Mouse (Mus musculus) kidney, embryonic 15.5 days (tissue): ENCODE results near the gene Nuf2. TPM values are rescaled to one million over a fixed set of nuclear protein-coding genes. Genes with fewer than 3 reads are reported as not detected.
A peak's percentile ranks its signal among the peaks of the same experiment; 100 is the strongest.

Experiments
- ATAC-seq: fragments of 200-750 bp; cut with Nextera tagmentation; replicated peaks from 2 replicates; pipeline ENCODE4 v1.8.0; 2017; ENCODE audit warnings: moderate TSS enrichment; ENCODE audit not compliant: low FRiP score
- H3K27ac ChIP-seq: fragments of 300-500 bp; sonication (generic); 2 replicates; pipeline ENCODE4 v1.5.1; 2015; ENCODE audit warnings: mild to moderate bottlenecking, inconsistent platforms
- H3K27me3 ChIP-seq: fragments of 300-500 bp; sonication (generic); 2 replicates; pipeline ENCODE4 v1.6.1; 2015; ENCODE audit warnings: inconsistent platforms
- H3K36me3 ChIP-seq: fragments of 300-500 bp; sonication (generic); 2 replicates; pipeline ENCODE4 v1.6.1; 2015; ENCODE audit warnings: inconsistent platforms
- H3K4me1 ChIP-seq: fragments of 300-500 bp; sonication (generic); 2 replicates; pipeline ENCODE4 v1.6.1; 2015; ENCODE audit warnings: inconsistent platforms
- H3K4me2 ChIP-seq: fragments of 300-500 bp; sonication (generic); 2 replicates; pipeline ENCODE4 v1.6.1; 2015; ENCODE audit warnings: moderate library complexity, mild to moderate bottlenecking, inconsistent platforms
- H3K4me3 ChIP-seq: fragments of 300-500 bp; sonication (generic); replicated peaks from 2 replicates; pipeline ENCODE4 v1.5.1; 2015; ENCODE audit warnings: mild to moderate bottlenecking, inconsistent platforms
- H3K9ac ChIP-seq: fragments of 300-500 bp; sonication (generic); 2 replicates; pipeline ENCODE4 v1.6.1; 2015; ENCODE audit warnings: mild to moderate bottlenecking, inconsistent platforms
- H3K9me3 ChIP-seq: fragments of 300-500 bp; sonication (generic); replicated peaks from 2 replicates; pipeline ENCODE4 v1.6.1; 2016; ENCODE audit warnings: inconsistent platforms
- WGBS: fragments of 180-500 bp; shearing (Covaris S2); methylation state at CpG from one replicate; pipeline ENCODE4 v1.1.7; 2015; ENCODE audit warnings: mixed read lengths; 5-methylcytosine and 5-hydroxymethylcytosine counted together
- polyA plus RNA-seq: library from polyadenylated mRNA; unstranded; fragments of >200 nt; fragmentation: Nextera tagmentation; extraction: Ambion mirVana; gene quantifications from 2 replicates; pipeline ENCODE4 v1.2.1, GENCODE M21; 2015

Gene Nuf2
- polyA plus RNA-seq, 1 experiment from 2014 or later = 63.7 TPM

DNA sequence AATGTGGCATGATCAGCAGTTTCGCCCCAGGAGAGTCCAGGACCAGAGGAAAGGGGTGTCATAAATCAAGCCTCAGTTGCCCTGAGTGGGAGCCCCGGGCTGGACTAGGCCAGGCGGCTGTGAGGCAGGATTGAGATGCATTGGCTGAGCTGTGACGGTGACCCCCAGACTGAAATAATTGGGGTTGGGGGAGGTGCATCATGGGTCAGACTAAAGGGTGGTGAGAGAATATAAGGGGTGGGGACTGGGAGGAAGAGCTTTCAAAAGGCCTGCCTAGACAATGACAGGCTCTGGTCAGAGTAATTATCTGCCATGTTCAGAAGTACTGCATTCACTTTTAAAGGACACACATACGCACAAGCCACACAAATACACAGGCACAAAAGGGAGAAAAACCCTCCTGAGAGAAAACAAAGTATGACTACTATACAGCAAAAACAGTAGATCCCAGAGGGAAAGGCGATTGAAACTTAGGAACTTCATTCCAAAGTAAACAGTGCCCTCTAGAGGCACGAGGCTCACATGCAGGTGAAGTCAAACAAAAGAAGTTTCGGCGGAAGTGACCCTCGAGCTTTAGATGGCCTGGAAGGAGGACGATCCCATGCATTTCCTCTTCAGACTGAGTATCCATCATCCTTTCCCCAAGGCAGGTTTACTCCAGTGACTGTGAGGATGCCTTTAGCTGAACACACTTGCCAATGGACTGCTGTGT, 72.0 kb downstream of the Nuf2 start:
- WGBS = 7% methylated on average over 11 of the region's 11 CpGs
- H3K4me2 ChIP-seq = peak overlapping the region; percentile 40
- no peaks in the 10 kb centered on the region for H3K36me3 ChIP-seq
- peak; percentile 74 for ATAC-seq
- no peak overlapping the region for H3K4me3 ChIP-seq
- H3K4me1 ChIP-seq = peaks cover 9% of the 10 kb centered on the region
- H3K27ac ChIP-seq = peak overlapping the region; percentile 68
- no peak overlapping the region for H3K9ac ChIP-seq
- no peaks in the 10 kb centered on the region for H3K9me3 ChIP-seq
- no peaks in the 10 kb centered on the region for H3K27me3 ChIP-seq

Other genes with a start within 250 kb of the Nuf2 start
- 24.8 and 25.8 TPM in 2 replicates for gene Rgs5, start 124.0 kb upstream of the Nuf2 start, polyA plus RNA-seq
- 3.3 and 8.6 TPM in 2 replicates for gene Rgs4, start 216.2 kb upstream of the Nuf2 start, polyA plus RNA-seq